Mouse (Mus musculus): ENCODE measurements around the gene Pld6.

DNA sequence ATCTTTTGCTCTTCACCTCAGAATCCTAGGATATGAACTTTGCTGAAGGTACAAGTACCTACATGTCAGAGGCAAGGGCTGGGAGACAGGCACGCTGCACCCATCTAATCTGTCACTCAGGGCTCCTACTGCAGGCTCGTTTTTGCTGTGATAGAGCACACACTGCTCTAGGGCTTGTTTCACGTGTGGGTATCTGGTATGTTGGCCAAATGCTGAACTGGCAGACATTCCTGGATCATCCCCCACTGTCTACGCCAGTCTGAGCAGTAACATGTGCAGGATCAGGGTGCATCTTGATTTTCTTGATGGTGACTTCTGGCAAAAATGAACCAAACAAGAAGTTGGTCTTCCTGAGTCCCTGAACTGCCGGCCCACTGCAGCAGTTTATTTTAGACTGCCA lies 10.2 kb downstream of the Pld6 start:
- TF ChIP-seq CTCF (IDR thresholded peaks at IDR 0.05; ENCODE audit: extremely low read depth, insufficient read depth, low read length) (no peak), POLR2A (IDR thresholded peaks at IDR 0.05; ENCODE audit: extremely low read depth, insufficient read depth, low read length) (no peak)
